Mouse (Mus musculus): ENCODE results near the gene Grm8.

The Grm8 gene

GRCm38 (mm10) chr6:27580485-27580884 is 554.5 kb downstream of the Grm8 start:
- no peak for DNase-seq

- DNase-seq = no peak
Measured at GRCm38 (mm10) chr6:27545516-27545915, 589.5 kb downstream of the Grm8 start.

DNA sequence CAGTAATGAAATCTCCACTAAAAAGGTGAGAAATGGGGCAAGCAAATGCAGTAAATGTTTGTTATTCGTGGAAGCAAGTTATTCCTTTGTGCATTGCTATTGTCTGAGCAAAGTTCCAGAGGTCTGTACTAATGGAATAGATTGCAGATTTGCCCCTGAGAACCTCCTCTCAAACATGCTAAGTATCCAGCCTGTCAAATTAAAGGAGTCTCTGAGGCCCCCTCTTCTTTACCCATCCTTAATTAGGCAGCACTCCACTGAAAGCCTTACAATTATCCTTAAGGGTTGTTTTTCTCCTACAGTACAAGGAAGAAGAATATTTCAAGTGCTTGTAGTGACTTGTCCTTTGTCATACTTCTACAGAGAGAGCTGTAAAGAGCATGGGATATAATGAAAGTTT is 617.4 kb downstream of the Grm8 start:
- no peak for DNase-seq

GRCm38 (mm10) chr6:27460998-27461397 is 674.0 kb downstream of the Grm8 start:
- DNase-seq = no peak

GRCm38 (mm10) chr6:27408473-27408872 is 726.5 kb downstream of the Grm8 start:
- DNase-seq = no peak

DNA sequence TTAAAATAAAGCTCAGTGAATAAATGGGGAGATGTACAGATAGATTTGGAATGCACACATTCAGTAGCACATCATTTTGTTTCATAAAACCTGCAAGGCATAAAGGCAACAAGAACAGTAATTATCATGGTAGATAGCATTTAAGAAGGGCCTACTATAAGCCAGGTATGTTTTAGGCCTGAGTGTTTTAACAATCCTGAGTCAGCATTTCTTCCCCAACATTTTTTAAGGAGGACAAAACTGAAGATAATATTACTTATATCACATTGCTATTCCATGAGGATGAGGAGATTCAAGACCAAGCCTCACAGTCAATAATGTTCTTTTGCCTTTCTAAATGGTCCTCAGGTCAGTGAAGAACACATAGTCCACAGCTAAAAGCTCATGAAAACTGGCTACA is 762.6 kb downstream of the Grm8 start:
- DNase-seq = no peak

DNA sequence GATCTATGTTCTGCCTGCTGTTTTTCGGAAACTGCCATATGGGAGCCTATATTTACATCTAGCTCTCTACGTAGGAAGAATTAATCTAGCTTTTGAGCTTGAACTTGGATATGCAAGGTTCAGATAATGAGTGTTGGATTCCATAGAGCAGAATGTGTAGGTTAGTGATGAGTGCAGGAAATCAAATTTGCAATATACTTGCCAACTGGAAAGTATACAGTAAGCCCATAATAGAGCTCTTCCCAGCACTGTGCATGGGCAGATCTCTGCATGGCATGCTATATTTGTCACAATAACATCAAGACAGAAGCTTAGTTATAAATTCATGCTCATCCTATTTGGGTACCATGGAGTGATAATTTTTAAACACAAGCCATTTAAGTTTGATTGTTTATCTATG is 763.9 kb downstream of the Grm8 start:
- no peak for DNase-seq

- no peak for DNase-seq
Measured at GRCm38 (mm10) chr6:27363775-27364174, 771.2 kb downstream of the Grm8 start.

GRCm38 (mm10) chr6:27360440-27360839 is 774.5 kb downstream of the Grm8 start:
- DNase-seq = no peak

DNA sequence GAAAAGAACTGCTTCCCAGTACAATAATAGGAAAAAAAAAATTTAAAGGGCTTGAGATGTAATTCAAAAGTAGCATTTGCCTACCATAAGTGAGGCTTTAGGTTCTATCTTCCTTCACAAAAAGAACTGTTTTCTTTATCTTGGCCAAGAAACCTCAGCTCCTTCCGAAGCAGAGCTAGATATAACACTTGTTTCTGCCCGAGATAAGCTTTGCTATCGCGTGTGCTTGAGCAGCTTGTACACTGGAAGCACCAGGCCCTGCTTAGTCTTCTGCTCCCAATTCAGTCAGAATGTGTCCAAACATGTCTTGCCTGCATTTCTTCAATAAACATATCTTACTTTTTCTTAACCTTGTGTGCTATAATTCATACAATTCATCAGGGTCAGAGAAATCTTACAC is 783.8 kb downstream of the Grm8 start:
- DNase-seq = no peak

GRCm38 (mm10) chr6:27348272-27348671 is 786.7 kb downstream of the Grm8 start:
- DNase-seq = no peak

DNA sequence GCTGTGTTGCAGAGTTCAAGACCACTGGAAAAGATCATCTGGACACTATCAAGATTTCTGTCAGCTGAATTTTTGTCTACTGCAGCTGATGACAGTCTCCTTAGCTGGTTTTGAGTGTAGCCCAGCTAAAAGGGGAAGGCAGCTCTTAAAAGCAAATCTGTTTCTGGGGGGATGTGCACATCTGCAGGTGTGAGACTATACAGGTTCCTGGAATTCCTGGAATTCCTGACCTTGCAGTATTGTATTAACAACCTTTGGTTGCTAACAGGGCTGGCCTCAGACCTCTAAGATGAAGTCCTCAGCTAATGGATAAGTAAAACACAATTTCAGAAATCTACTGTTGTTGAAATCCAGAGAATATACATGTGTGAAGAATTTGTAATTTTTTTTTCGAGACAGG is 788.7 kb downstream of the Grm8 start:
- no peak for DNase-seq

GRCm38 (mm10) chr6:27340131-27340530 is 794.8 kb downstream of the Grm8 start:
- no peak for DNase-seq

GRCm38 (mm10) chr6:27318575-27318974 is 816.4 kb downstream of the Grm8 start:
- DNase-seq = no peak

DNA sequence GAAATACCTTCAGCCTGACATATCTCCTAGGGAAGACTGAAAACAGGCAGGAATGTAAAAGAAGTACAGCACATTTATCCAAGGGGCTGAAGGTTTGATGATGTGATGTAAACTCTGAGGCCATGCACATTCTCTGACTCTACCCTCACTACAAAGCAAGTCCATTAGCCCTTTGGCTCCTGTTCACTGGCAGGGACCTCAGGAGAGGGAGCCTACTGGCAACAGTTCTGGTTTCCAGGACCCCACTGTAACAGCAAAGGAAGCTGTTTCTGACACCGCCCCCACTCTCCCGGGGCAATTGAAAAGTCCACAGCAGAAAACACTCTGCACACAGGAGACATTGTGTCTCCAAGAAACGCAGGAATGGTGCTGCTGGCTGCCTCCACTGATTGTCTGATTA is 817.6 kb downstream of the Grm8 start:
- DNase-seq = no peak

DNA sequence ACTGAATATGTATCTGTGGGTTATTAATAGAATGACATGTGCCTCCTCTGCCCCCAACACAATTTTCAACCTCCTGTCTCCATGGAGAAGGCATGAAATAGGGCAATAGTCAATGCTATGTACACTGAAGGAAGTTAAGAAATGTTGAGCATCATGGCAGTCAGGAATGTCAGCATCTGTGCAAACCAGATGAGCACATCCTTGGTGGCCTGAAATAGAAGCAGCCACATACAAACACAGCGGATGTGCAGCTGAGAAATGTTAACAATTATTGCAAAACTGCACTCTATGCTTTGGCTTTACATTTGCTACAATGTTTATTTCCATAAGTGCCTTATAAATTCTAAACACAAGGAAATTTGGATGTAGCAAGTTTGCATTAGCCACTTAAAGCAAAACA is 819.0 kb downstream of the Grm8 start:
- DNase-seq = no peak

DNA sequence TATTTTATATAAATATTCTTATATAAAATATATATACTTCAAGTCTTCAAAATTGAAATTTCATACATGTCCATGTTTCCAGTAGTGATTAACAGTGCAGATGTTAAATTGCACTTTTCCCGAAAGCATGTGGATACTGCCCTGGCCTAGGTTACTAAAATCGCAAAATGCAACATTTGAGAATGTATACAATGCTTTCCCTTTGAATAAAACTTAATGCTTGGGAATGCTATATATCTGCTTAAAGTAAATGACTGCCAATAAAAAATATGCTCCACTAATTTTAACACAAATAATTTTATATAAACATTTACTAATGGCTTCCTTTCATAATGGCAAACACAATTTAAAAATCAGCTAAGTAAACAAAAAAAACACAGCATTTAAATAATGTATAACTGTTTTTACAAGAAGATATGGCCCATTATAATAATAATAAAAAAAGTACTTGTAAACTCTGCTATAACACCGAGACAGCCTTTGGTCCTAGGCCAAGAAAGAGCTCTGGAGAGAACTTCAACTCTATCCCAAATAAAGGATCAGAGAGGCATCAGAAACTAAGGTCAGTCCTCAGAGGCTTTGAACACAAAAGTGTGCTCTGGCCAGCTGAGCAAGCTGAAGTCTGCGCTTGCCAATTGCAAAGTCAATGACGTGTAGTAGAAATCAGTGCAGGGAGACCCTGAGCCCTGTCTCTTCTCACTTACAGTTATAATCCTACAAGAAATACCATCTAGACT is 820.5 kb downstream of the Grm8 start:
- DNase-seq = no peak

- DNase-seq = no peak
Measured at GRCm38 (mm10) chr6:27310401-27310800, 824.6 kb downstream of the Grm8 start.

DNA sequence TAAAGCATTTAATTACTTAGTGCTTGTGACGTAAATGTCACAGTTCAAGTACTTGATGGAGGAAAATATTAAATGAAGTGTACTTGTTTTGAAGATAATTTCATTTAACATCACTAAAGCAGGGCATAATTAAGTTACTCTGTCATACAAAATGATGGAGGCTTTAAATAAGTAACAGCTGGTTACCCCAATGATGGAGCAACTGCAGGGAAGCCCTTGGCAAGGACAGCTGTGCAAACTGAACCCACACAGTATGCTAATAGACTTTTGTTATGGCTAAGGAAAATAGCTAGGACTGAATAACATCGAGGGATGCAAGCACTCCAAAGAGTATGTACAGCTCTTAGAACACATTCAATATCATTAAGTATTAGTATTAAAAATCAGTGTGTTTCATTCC is 829.6 kb downstream of the Grm8 start:
- DNase-seq = no peak

DNA sequence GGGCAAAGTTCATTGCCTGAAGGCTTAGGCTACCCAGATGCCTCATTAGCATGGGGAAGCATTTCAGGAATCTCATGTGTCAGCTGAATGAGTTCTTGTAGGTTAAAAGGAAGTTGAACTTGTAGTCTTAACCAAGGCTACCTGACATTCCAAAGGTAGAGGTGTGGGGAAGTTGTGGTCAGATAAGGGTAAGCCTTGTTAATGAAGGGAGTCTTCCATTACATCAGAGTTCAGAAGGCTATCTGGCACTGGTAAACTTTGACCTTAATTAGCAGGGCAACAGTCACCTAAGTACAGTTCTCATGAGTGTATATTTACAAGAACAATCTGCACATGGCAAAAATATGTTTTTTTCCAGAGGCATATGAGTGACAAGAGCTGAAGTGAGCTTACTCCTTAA is 870.0 kb downstream of the Grm8 start:
- DNase-seq = no peak

DNA sequence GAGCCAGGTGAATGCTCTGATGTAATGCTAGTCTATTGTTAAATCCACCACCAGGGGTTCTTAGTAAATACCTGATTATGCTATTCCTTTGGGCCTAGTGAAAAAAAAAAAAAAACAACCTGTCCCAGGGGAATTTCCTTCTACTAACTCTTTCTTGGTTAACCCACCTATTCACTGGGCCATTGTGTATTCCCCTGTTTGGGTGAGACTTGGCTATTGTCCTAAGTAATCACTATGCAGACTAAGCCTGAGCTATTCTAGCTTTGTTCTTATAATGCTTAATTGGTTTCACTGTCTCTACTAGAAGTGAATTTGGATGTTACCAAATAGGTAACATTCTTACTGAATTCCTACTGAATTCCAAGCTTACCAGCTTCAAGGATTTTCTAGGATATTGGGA is 872.4 kb downstream of the Grm8 start:
- DNase-seq = no peak

DNA sequence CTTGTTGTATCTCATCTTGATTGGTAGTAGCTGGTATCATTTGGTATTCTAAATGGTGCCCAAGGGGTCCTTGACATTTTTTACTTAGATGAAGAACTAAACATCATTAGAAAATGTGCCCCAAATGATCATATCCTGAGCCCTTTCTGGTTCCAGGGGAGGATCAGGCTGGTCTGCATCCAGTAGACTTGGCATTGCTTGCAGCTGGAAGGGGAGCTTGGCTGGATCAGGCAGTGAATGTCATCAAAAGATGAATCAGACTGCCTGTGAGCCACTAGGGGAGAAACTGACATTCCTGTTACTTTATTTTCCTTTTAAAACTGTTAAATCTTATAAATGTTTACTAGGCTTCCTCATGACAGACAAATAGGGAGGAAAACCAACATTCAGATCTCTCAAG is 894.6 kb downstream of the Grm8 start:
- no peak for DNase-seq

- no peak for DNase-seq
Measured at GRCm38 (mm10) chr6:27239968-27240367, 895.0 kb downstream of the Grm8 start.

Measured in kidney, adult 18-20 months (tissue).